ENCODE assay signal across 33 mouse cellular contexts in the genomic region with DNA sequence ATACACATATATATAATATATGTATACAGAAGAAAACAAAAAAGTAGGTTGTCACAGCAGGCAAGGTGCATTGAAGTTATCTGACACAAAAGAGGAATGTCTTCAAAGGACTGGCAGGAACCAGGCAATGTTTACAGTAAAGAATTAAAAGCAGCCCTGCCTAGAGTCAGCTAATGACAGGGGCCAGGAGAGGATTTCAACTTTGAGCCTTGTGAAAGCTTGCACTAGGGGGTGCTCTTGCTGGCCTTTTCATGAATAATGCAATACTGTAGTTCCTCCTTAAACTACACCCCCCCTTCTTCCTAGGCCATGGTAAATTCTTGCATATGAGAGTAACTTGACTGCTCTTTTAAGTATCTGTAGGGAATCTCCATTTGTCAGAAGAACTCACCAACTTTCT. TPM values are rescaled to one million over a fixed set of nuclear protein-coding genes. Genes with fewer than 3 reads are reported as not detected.
A peak's percentile ranks its signal among the peaks of the same experiment; 100 is the strongest.
DNase-seq lines count a peak whose midpoint lies in the region; ATAC-seq and TF ChIP-seq lines count a peak whose summit lies in the region.
"Had no signal": no experiment of that assay in that cellular context is flagged by ENCODE, and none has a peak within 500 bp of the region (broad histone marks: within the 10 kb centered on the region; RNA-seq: fewer than 3 reads in every experiment).

No protein-coding gene starts in this region.

- no peak overlapping the region for H3K27ac ChIP-seq in gastrocnemius, adult 2 months
- H3K27ac ChIP-seq in layer of hippocampus, adult 2 months, result no peak overlapping the region
- H3K27ac ChIP-seq: embryonic facial prominence, embryonic 12.5 days; heart, embryonic 10.5 days; heart, embryonic 15.5 days; hindbrain, embryonic 12.5 days; limb, embryonic 10.5 days; limb, embryonic 15.5 days; neural tube, embryonic 15.5 days had no signal

- DNase-seq in gastrocnemius, adult 2 months, result no peak
- DNase-seq in gastrocnemius, postnatal 4 days (ENCODE audit: low spot score in 2 of 2), result no peak
- DNase-seq in layer of hippocampus, adult 2 months (ENCODE audit: low spot score in 2 of 2), result no peak
- DNase-seq in layer of hippocampus, adult 8-10 months (ENCODE audit: low spot score in 2 of 2), result no peak
- DNase-seq in 416B (ENCODE audit: low read depth), result peak; percentile 29
- no peak for DNase-seq in right cerebral cortex, adult 2 months (ENCODE audit: low spot score in 2 of 2)
- DNase-seq: adrenal gland, postnatal 10 days; B cell, adult 2 months; cerebellum, adult 8-10 months; cerebellum, postnatal 36 days; embryo, embryonic 11 days; gastrocnemius, postnatal 10 days; kidney, adult 2 months; kidney, postnatal 4 days; layer of hippocampus, adult 9-11 months; lung, postnatal 36 days; midbrain, embryonic 14.5 days; retina, postnatal 1 day; right cerebral cortex, postnatal 25 days; thymus, adult 2 months; thymus, postnatal 36 days had no signal

- ATAC-seq in megakaryocyte progenitor cell, adult 5-6 weeks (replicated peaks; ENCODE audit: poor library complexity), result peak; percentile 55; the same call in 1 of the 2 replicates
- ATAC-seq: forebrain, embryonic 14.5 days had no signal

- intact Hi-C loops in gastrocnemius, adult 2 months (cut with DNase I), result no loop called here

- H3K4me3 ChIP-seq in gastrocnemius, adult 2 months, result no peak overlapping the region
- no peak overlapping the region for H3K4me3 ChIP-seq in layer of hippocampus, adult 2 months
- H3K4me3 ChIP-seq: embryonic facial prominence, embryonic 12.5 days; heart, embryonic 10.5 days; heart, embryonic 15.5 days; hindbrain, embryonic 12.5 days; limb, embryonic 10.5 days; limb, embryonic 15.5 days; neural tube, embryonic 15.5 days had no signal

- peak; percentile 25; the same call in 1 of the 2 replicates for TF ChIP-seq CTCF in gastrocnemius, adult 2 months (IDR thresholded peaks at IDR 0.05)
- TF ChIP-seq CTCF in layer of hippocampus, adult 2 months (conservative IDR thresholded peaks at IDR 0.05), result peak; percentile 44

RNA-seq across cellular contexts. Expression of a gene that starts 10.8 kb away (rescaled TPM):
- total RNA-seq in gastrocnemius, adult 2 months (2021), result 10 to 100 TPM; 34.0 to 41.1 TPM
- 10 to 100 TPM; 79.6 to 86.3 TPM for total RNA-seq in gastrocnemius, postnatal 4 days (2021)
- total RNA-seq in layer of hippocampus, adult 2 months (2021), result 10 to 100 TPM; 39.7 to 51.1 TPM
- total RNA-seq in layer of hippocampus, adult 8-10 months (2022), result 10 to 100 TPM; 41.3 to 56.1 (median 50.2) TPM
- total RNA-seq in megakaryocyte progenitor cell, adult 5-6 weeks (2015), result 10.2 and 17.1 TPM in 2 replicates
- total RNA-seq in megakaryocyte progenitor cell, adult 5-6 weeks (2017), result 21.5 and 24.0 TPM in 2 replicates

RNA-seq across cellular contexts. Expression of a gene that starts 36.0 kb away (rescaled TPM):
- total RNA-seq in gastrocnemius, adult 2 months (2021), result under 1 TPM; 0.10 to 0.11 TPM
- total RNA-seq in gastrocnemius, postnatal 4 days (2021), result under 1 TPM; 0.27 to 0.39 TPM
- under 1 TPM; 0.27 to 0.36 TPM for total RNA-seq in layer of hippocampus, adult 2 months (2021)
- total RNA-seq in layer of hippocampus, adult 8-10 months (2022), result under 1 TPM; 0.23 to 0.97 (median 0.66) TPM
- not detected in 2 replicates for total RNA-seq in megakaryocyte progenitor cell, adult 5-6 weeks (2015)
- not detected in 2 replicates for total RNA-seq in megakaryocyte progenitor cell, adult 5-6 weeks (2017)
- total RNA-seq: megakaryocyte-erythroid progenitor cell, adult 5-6 weeks had no signal

RNA-seq across cellular contexts. Expression of a gene that starts 45.8 kb away (rescaled TPM):
- not detected for total RNA-seq in gastrocnemius, adult 2 months (2021)
- total RNA-seq in gastrocnemius, postnatal 4 days (2021), result under 1 TPM; 0.17 to 0.47 TPM
- total RNA-seq in layer of hippocampus, adult 2 months (2021), result 1 to 10 TPM; 2.4 to 2.5 TPM
- total RNA-seq in layer of hippocampus, adult 8-10 months (2022), result 1 to 10 TPM; 2.1 to 4.2 (median 2.6) TPM
- not detected in 2 replicates for total RNA-seq in megakaryocyte progenitor cell, adult 5-6 weeks (2015)
- total RNA-seq in megakaryocyte progenitor cell, adult 5-6 weeks (2017), result not detected in 2 replicates
- total RNA-seq: granulocyte monocyte progenitor cell, adult 5-6 weeks; heart, postnatal 25 days; megakaryocyte-erythroid progenitor cell, adult 5-6 weeks had no signal
